In the genomic region with DNA sequence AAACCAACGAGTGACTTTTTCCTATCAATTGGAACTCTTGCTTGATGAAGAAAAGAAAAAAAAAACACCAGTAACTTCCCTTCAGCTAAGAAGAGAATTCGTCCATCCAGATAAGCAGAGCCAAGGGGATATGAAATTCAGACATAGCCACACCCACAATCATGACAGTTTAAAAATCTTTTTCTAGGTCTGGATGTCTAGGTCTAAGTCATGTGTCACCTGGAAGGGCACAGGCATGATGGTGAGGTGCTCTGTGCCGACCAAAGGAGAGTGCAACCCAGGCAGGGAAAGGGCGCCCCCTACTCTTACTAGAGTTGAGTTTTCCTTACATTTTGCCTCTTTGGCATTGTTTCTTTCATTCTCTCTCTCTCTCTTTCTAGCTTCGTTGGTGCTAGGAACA, we compare ENCODE assay signal across 14 mouse cellular contexts. TPM values are rescaled to one million over a fixed set of nuclear protein-coding genes. Genes with fewer than 3 reads are reported as not detected.
DNase-seq lines count a peak whose midpoint lies in the region; ATAC-seq and TF ChIP-seq lines count a peak whose summit lies in the region.
"Had no signal": no experiment of that assay in that cellular context is flagged by ENCODE, and none has a peak within 500 bp of the region (broad histone marks: within the 10 kb centered on the region; RNA-seq: fewer than 3 reads in every experiment).

No protein-coding gene starts in this region.

- intact Hi-C loops in left cerebral cortex, postnatal 25 days (cut with DNase I), result no loop called here
- intact Hi-C loops in gastrocnemius, postnatal 14 days (cut with DNase I; ENCODE audit: low total_unique reads), result no loop called here

- H3K9ac ChIP-seq in intestine, embryonic 14.5 days (ENCODE audit: low read length), result no peak overlapping the region
- no peak overlapping the region for H3K9ac ChIP-seq in intestine, embryonic 16.5 days (ENCODE audit: low read depth, low read length)
- no peak overlapping the region for H3K9ac ChIP-seq in liver, embryonic 16.5 days (ENCODE audit: low read depth, low read length)
- H3K9ac ChIP-seq: hindbrain, embryonic 14.5 days; kidney, embryonic 15.5 days; lung, embryonic 14.5 days; neural tube, embryonic 15.5 days had no signal

- WGBS in intestine, embryonic 14.5 days, result 67% methylated on average over 5 of the region's 5 CpGs
- 71% methylated on average over 5 of the region's 5 CpGs for WGBS in intestine, embryonic 16.5 days
- 32% methylated on average over 5 of the region's 5 CpGs for WGBS in liver, embryonic 16.5 days (ENCODE audit: insufficient replicate concordance)

- H3K4me1 ChIP-seq in intestine, embryonic 14.5 days (replicated peaks; ENCODE audit: control insufficient read depth, insufficient read depth, low read length), result 0 out of 2 replicates have a peak, but pooled peaks cover 5% of the 10 kb centered on the region
- peaks cover 18% of the 10 kb centered on the region for H3K4me1 ChIP-seq in intestine, embryonic 16.5 days (ENCODE audit: control insufficient read depth, insufficient read depth, low read length)
- peaks cover 62% of the 10 kb centered on the region for H3K4me1 ChIP-seq in G1E (ENCODE audit: insufficient read depth, low read depth, low read length)
- peaks cover 41% of the 10 kb centered on the region for H3K4me1 ChIP-seq in liver, embryonic 16.5 days (ENCODE audit: control insufficient read depth, low read depth, low read length)
- H3K4me1 ChIP-seq: neural tube, embryonic 15.5 days had no signal

- DNase-seq in intestine, embryonic 14.5 days (ENCODE audit: low spot score), result peak; percentile 36
- DNase-seq in G1E (ENCODE audit: low spot score), result no peak
- no peak for DNase-seq in left cerebral cortex, postnatal 25 days (ENCODE audit: low spot score in 2 of 2)
- DNase-seq in gastrocnemius, postnatal 14 days, result no peak
- DNase-seq: adrenal gland, adult 8-10 months; cerebellum, adult 9-11 months; lung, embryonic 14.5 days had no signal

- no peaks in the 10 kb centered on the region for H3K36me3 ChIP-seq in intestine, embryonic 14.5 days (ENCODE audit: control insufficient read depth, insufficient read depth, low read length)
- no peaks in the 10 kb centered on the region for H3K36me3 ChIP-seq in intestine, embryonic 16.5 days (ENCODE audit: control insufficient read depth, insufficient read depth, low read length)
- peaks cover 41% of the 10 kb centered on the region for H3K36me3 ChIP-seq in G1E (replicated peaks)
- no peaks in the 10 kb centered on the region for H3K36me3 ChIP-seq in liver, embryonic 16.5 days (ENCODE audit: control insufficient read depth, insufficient read depth)
- H3K36me3 ChIP-seq: kidney, embryonic 15.5 days; neural tube, embryonic 15.5 days had no signal

- H3K27ac ChIP-seq in intestine, embryonic 14.5 days (ENCODE audit: low read depth), result no peak overlapping the region
- no peak overlapping the region for H3K27ac ChIP-seq in intestine, embryonic 16.5 days (ENCODE audit: low read length)
- H3K27ac ChIP-seq in liver, embryonic 16.5 days (ENCODE audit: low read length), result peak overlapping the region; percentile 68
- H3K27ac ChIP-seq: hindbrain, embryonic 14.5 days; neural tube, embryonic 15.5 days had no signal

- H3K4me2 ChIP-seq in intestine, embryonic 14.5 days (ENCODE audit: low read length), result no peak overlapping the region
- no peak overlapping the region for H3K4me2 ChIP-seq in intestine, embryonic 16.5 days (ENCODE audit: low read depth, low read length)
- peak overlapping the region; percentile 54 for H3K4me2 ChIP-seq in liver, embryonic 16.5 days (ENCODE audit: low read depth, low read length)
- H3K4me2 ChIP-seq: hindbrain, embryonic 14.5 days; kidney, embryonic 15.5 days; lung, embryonic 14.5 days; neural tube, embryonic 15.5 days had no signal

- ATAC-seq in intestine, embryonic 14.5 days (replicated peaks; ENCODE audit: low FRiP score, low TSS enrichment, low read depth), result no peak
- ATAC-seq in intestine, embryonic 16.5 days, result no peak
- peak; percentile 7; the same call in 1 of the 2 replicates for ATAC-seq in G1E (ENCODE audit: extremely low read depth, insufficient number of reproducible peaks, low FRiP score, poor library complexity, severe bottlenecking)
- peak; percentile 49 for ATAC-seq in erythroblast, adult 5-6 weeks (replicated peaks; ENCODE audit: low FRiP score, poor library complexity, severe bottlenecking)
- peak; percentile 54 for ATAC-seq in liver, embryonic 16.5 days (ENCODE audit: low read depth)
- ATAC-seq: CD4-positive, CD25-positive, alpha-beta regulatory T cell, adult 4 months had no signal

- no peaks in the 10 kb centered on the region for H3K9me3 ChIP-seq in intestine, embryonic 14.5 days (ENCODE audit: control insufficient read depth, low read length)
- no peaks in the 10 kb centered on the region for H3K9me3 ChIP-seq in intestine, embryonic 16.5 days (ENCODE audit: control insufficient read depth, low read length)
- H3K9me3 ChIP-seq in G1E (replicated peaks), result no peaks in the 10 kb centered on the region
- H3K9me3 ChIP-seq in liver, embryonic 16.5 days (replicated peaks; ENCODE audit: control insufficient read depth, low read length), result no peaks in the 10 kb centered on the region
- H3K9me3 ChIP-seq: kidney, embryonic 15.5 days; neural tube, embryonic 15.5 days had no signal

- H3K27me3 ChIP-seq in intestine, embryonic 14.5 days (replicated peaks; ENCODE audit: control insufficient read depth, insufficient read depth, low read length), result no peaks in the 10 kb centered on the region
- no peaks in the 10 kb centered on the region for H3K27me3 ChIP-seq in intestine, embryonic 16.5 days (replicated peaks; ENCODE audit: control insufficient read depth, insufficient read depth, low read length)
- H3K27me3 ChIP-seq in G1E (ENCODE audit: insufficient read depth, low read length), result no peaks in the 10 kb centered on the region
- no peaks in the 10 kb centered on the region for H3K27me3 ChIP-seq in liver, embryonic 16.5 days (ENCODE audit: control insufficient read depth, insufficient read depth, low read depth, low read length)
- H3K27me3 ChIP-seq: kidney, embryonic 15.5 days; neural tube, embryonic 15.5 days had no signal

- H3K4me3 ChIP-seq in intestine, embryonic 14.5 days (ENCODE audit: low read depth, low read length), result no peak overlapping the region
- H3K4me3 ChIP-seq in intestine, embryonic 16.5 days (ENCODE audit: low read length), result no peak overlapping the region
- peak overlapping the region; percentile 33; the same call in 1 of the 2 replicates for H3K4me3 ChIP-seq in G1E (ENCODE audit: low read depth, low read length)
- 0 out of 2 replicates have a peak overlapping the region, but pooled peaks have one; percentile 3 for H3K4me3 ChIP-seq in liver, embryonic 16.5 days (ENCODE audit: low read depth, low read length)
- H3K4me3 ChIP-seq: kidney, embryonic 15.5 days; neural tube, embryonic 15.5 days had no signal

- no peak for TF ChIP-seq CTCF in G1E (IDR thresholded peaks at IDR 0.05; ENCODE audit: low read depth, low read length)

RNA-seq across cellular contexts. Expression of a gene that starts 18.1 kb away (rescaled TPM):
- 16.4 and 17.7 TPM in 2 replicates for polyA plus RNA-seq in intestine, embryonic 14.5 days (2014; fragmentation: Nextera tagmentation; extraction: Ambion mirVana)
- polyA plus RNA-seq in intestine, embryonic 16.5 days (2015; fragmentation: Nextera tagmentation; extraction: Ambion mirVana), result 22.7 and 32.3 TPM in 2 replicates
- total RNA-seq in G1E (2014; fragmentation: Nextera tagmentation) (121 and 149 TPM in 2 replicates), G1E (2017) (64.9 and 68.2 TPM in 2 replicates)
- polyA plus RNA-seq in G1E (2012), result 23.9 and 29.8 TPM in 2 replicates
- 8.5 and 12.5 TPM in 2 replicates for total RNA-seq in erythroblast, adult 5-6 weeks (2015; ENCODE audit: low replicate concordance)
- total RNA-seq in erythroblast, adult 5-6 weeks (2017; ENCODE audit: low replicate concordance), result 4.0 and 6.8 TPM in 2 replicates
- 31.5 and 33.8 TPM in 2 replicates for polyA plus RNA-seq in liver, embryonic 16.5 days (2015; fragmentation: Nextera tagmentation; extraction: Ambion mirVana)
- 1 to 10 TPM; 3.5 to 3.9 TPM for total RNA-seq in left cerebral cortex, postnatal 25 days (2021)
- total RNA-seq in gastrocnemius, postnatal 14 days (2021), result under 1 TPM; 0.66 to 0.82 TPM

Comparison
In these comparisons a context has a peak if more than half of its experiments do, and no peak if none do; other contexts are left out.
1. ATAC-seq: peak in G1E (single experiment), erythroblast, adult 5-6 weeks (single experiment) and liver, embryonic 16.5 days (single experiment); none in intestine, embryonic 14.5 days (single experiment) and intestine, embryonic 16.5 days (single experiment).
2. H3K4me3 ChIP-seq: peak in G1E (single experiment) and liver, embryonic 16.5 days (single experiment); none in intestine, embryonic 14.5 days (single experiment) and intestine, embryonic 16.5 days (single experiment).
3. RNA of a gene that starts 18.1 kb away (total RNA-seq): 64.9 to 149 TPM in G1E; 4.0 to 12.5 TPM in erythroblast, adult 5-6 weeks, 3.5 to 3.9 TPM in left cerebral cortex, postnatal 25 days and 0.66 to 0.82 TPM in gastrocnemius, postnatal 14 days; every median in the first group is over 4 times any median in the second.